Mouse (Mus musculus): ENCODE measurements at regions not wholly inside any gene's neighbourhood (a gene's known extent, or its start where the extent isn't known, plus 50 kb on each side); places are given as distances from the start of the nearest gene placed in this dataset.

- Histone ChIP-seq H3K36me3 (ENCODE audit: insufficient read depth) (no peaks in the 10 kb centered on the region), H3K4me2 (ENCODE audit: low read depth) (no peak overlapping the region), H3K27ac (ENCODE audit: low read depth, low read length) (no peak overlapping the region), H3K9ac (no peak overlapping the region), H3K27me3 (ENCODE audit: insufficient read depth, low read length) (no peaks in the 10 kb centered on the region), H3K4me1 (ENCODE audit: insufficient read depth) (no peaks in the 10 kb centered on the region), H3K4me3 (ENCODE audit: low read depth, low read length) (no peak overlapping the region), H3K9me3 (ENCODE audit: low read length) (no peaks in the 10 kb centered on the region)
- DNase-seq, result no peak
- ATAC-seq, result no peak
- no peak for TF ChIP-seq CTCF (IDR thresholded peaks at IDR 0.05; ENCODE audit: low read depth)
- 45% methylated on average over 5 of the region's 5 CpGs for WGBS
These were observed 94.0 kb upstream of the Adarb2 start for GRCm38 (mm10) chr13:8108701-8109100.

DNA sequence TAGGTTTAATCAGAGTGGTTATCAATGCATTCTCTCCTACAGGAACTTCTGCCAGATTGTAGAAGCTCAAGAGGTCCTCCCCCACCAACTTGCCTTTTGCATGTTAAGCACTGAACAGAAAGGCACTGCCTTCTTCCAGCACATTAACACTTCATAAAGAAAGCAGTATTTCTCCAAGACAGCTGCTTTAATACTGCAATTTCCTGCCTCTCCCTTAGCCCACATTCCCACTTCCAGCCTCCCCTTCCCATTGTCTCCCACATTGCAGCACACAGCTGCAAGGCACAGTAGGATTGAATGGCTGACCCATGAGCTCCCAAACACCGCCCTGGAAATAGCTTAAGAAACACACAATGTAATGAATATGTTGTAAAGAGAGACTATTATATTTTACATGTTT, 89.7 kb upstream of the Adarb2 start:
- Histone ChIP-seq H3K4me2 (ENCODE audit: low read depth) (no peak overlapping the region), H3K36me3 (ENCODE audit: insufficient read depth) (no peaks in the 10 kb centered on the region), H3K4me3 (ENCODE audit: low read depth, low read length) (no peak overlapping the region), H3K27me3 (ENCODE audit: insufficient read depth, low read length) (no peaks in the 10 kb centered on the region), H3K4me1 (ENCODE audit: insufficient read depth) (no peaks in the 10 kb centered on the region), H3K27ac (ENCODE audit: low read depth, low read length) (no peak overlapping the region), H3K9ac (no peak overlapping the region), H3K9me3 (ENCODE audit: low read length) (no peaks in the 10 kb centered on the region)
- DNase-seq (no peak), ATAC-seq (no peak)
- 58% methylated on average over 1 of the region's 1 CpGs for WGBS
- TF ChIP-seq CTCF (IDR thresholded peaks at IDR 0.05; ENCODE audit: low read depth), result no peak

- H3K4me2 ChIP-seq (ENCODE audit: low read depth), result no peak overlapping the region
- 54% methylated on average over 5 of the region's 5 CpGs for WGBS
- DNase-seq, result no peak
- H3K4me1 ChIP-seq (ENCODE audit: insufficient read depth), result no peaks in the 10 kb centered on the region
- ATAC-seq, result no peak
- no peak overlapping the region for H3K27ac ChIP-seq (ENCODE audit: low read depth, low read length)
- H3K4me3 ChIP-seq (ENCODE audit: low read depth, low read length), result no peak overlapping the region
- H3K36me3 ChIP-seq (ENCODE audit: insufficient read depth), result no peaks in the 10 kb centered on the region
- H3K9ac ChIP-seq, result no peak overlapping the region
- H3K9me3 ChIP-seq (ENCODE audit: low read length), result no peaks in the 10 kb centered on the region
- no peaks in the 10 kb centered on the region for H3K27me3 ChIP-seq (ENCODE audit: insufficient read depth, low read length)
- no peak for TF ChIP-seq CTCF (IDR thresholded peaks at IDR 0.05; ENCODE audit: low read depth)
These were observed 83.7 kb upstream of the Adarb2 start for GRCm38 (mm10) chr13:8119013-8119412.

DNA sequence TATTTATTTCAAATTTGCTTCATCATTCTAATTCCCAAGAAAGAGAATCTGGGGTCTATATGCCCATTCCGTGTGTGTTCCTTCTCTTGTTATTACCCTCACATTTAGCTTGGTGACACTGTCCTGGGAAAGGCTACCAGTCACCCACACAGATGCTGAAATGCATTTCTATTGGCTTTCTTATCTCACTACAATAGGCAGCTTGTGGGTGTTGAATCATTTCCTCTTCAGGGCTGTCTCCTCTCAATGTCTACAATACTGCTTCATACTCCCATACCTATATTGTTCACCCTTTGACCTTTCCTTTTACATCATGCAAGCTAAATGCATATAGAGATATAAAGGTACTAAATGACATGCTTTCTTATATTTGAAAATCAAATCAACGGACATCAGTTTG, 82.7 kb upstream of the Adarb2 start:
- Histone ChIP-seq H3K9me3 (ENCODE audit: low read length) (no peaks in the 10 kb centered on the region), H3K36me3 (ENCODE audit: insufficient read depth) (no peaks in the 10 kb centered on the region), H3K9ac (no peak overlapping the region), H3K4me1 (ENCODE audit: insufficient read depth) (no peaks in the 10 kb centered on the region), H3K27me3 (ENCODE audit: insufficient read depth, low read length) (no peaks in the 10 kb centered on the region), H3K27ac (ENCODE audit: low read depth, low read length) (no peak overlapping the region), H3K4me2 (ENCODE audit: low read depth) (no peak overlapping the region), H3K4me3 (ENCODE audit: low read depth, low read length) (no peak overlapping the region)
- DNase-seq, result no peak
- TF ChIP-seq CTCF (IDR thresholded peaks at IDR 0.05; ENCODE audit: low read depth), result no peak
- ATAC-seq, result no peak
- 68% methylated on average over 2 of the region's 2 CpGs for WGBS

DNA sequence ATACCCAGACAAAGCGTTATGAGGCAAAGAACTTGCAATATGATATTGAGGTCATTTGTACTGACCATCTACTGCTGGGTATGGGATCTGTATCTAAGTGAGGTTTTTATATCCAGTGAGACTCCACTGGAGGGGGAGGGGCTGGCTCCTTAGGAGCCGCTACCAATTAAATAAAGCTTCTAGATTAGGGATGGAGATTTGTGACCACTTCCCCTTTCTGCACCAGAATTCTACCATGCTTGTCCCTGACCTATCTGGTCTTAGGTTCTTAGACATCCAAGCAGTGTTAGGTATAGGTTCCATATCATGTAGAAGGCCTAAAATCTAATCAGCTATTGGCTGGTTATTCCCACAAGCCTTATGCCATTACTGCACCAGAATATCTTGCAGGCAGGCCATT, 67.9 kb upstream of the Adarb2 start:
- Histone ChIP-seq H3K36me3 (ENCODE audit: insufficient read depth) (no peaks in the 10 kb centered on the region), H3K9me3 (ENCODE audit: low read length) (no peaks in the 10 kb centered on the region), H3K4me1 (ENCODE audit: insufficient read depth) (no peaks in the 10 kb centered on the region), H3K27ac (ENCODE audit: low read depth, low read length) (no peak overlapping the region), H3K4me3 (ENCODE audit: low read depth, low read length) (no peak overlapping the region), H3K9ac (no peak overlapping the region), H3K4me2 (ENCODE audit: low read depth) (no peak overlapping the region), H3K27me3 (ENCODE audit: insufficient read depth, low read length) (no peaks in the 10 kb centered on the region)
- no peak for TF ChIP-seq CTCF (IDR thresholded peaks at IDR 0.05; ENCODE audit: low read depth)
- 88% methylated on average over 2 of the region's 2 CpGs for WGBS
- DNase-seq (no peak), ATAC-seq (no peak)

- Histone ChIP-seq H3K9ac (no peak overlapping the region), H3K4me1 (ENCODE audit: insufficient read depth) (no peaks in the 10 kb centered on the region), H3K27ac (ENCODE audit: low read depth, low read length) (no peak overlapping the region), H3K36me3 (ENCODE audit: insufficient read depth) (no peaks in the 10 kb centered on the region), H3K4me3 (ENCODE audit: low read depth, low read length) (no peak overlapping the region), H3K4me2 (ENCODE audit: low read depth) (no peak overlapping the region), H3K9me3 (ENCODE audit: low read length) (no peaks in the 10 kb centered on the region), H3K27me3 (ENCODE audit: insufficient read depth, low read length) (no peaks in the 10 kb centered on the region)
- ATAC-seq, result no peak
- TF ChIP-seq CTCF (IDR thresholded peaks at IDR 0.05; ENCODE audit: low read depth), result no peak
- 65% methylated on average over 1 of the region's 1 CpGs for WGBS
- no peak for DNase-seq
These were observed 63.3 kb upstream of the Adarb2 start for GRCm38 (mm10) chr13:8139396-8139795.

- H3K27ac ChIP-seq (ENCODE audit: low read depth, low read length), result no peak overlapping the region
- no peaks in the 10 kb centered on the region for H3K36me3 ChIP-seq (ENCODE audit: insufficient read depth)
- peak; percentile 66; the same call in 1 of the 2 replicates for ATAC-seq
- no peak overlapping the region for H3K4me2 ChIP-seq (ENCODE audit: low read depth)
- no peaks in the 10 kb centered on the region for H3K9me3 ChIP-seq (ENCODE audit: low read length)
- 53% methylated on average over 5 of the region's 5 CpGs for WGBS
- DNase-seq, result no peak
- H3K27me3 ChIP-seq (ENCODE audit: insufficient read depth, low read length), result no peaks in the 10 kb centered on the region
- no peak overlapping the region for H3K4me3 ChIP-seq (ENCODE audit: low read depth, low read length)
- no peaks in the 10 kb centered on the region for H3K4me1 ChIP-seq (ENCODE audit: insufficient read depth)
- H3K9ac ChIP-seq, result no peak overlapping the region
- no peak for TF ChIP-seq CTCF (IDR thresholded peaks at IDR 0.05; ENCODE audit: low read depth)
These were observed 50.5 kb upstream of the Adarb2 start for GRCm38 (mm10) chr13:8152168-8152567.

All from forebrain, postnatal 0 days (tissue).